Mouse (Mus musculus): ENCODE measurements around the gene Fam20a. TPM values are rescaled to one million over a fixed set of nuclear protein-coding genes. Genes with fewer than 3 reads are reported as not detected.

The Fam20a gene
- polyA plus RNA-seq, 1 experiment from 2014 or later: 1.3 TPM

- WGBS: 34% methylated on average over 8 of the region's 8 CpGs
- no peak for ATAC-seq (replicated peaks; ENCODE audit: insufficient number of reproducible peaks, low FRiP score, low TSS enrichment, low read depth)
Observed at GRCm38 (mm10) chr11:109649206-109649605, 72.9 kb downstream of the Fam20a start, which contains the start of gene Prkar1a. Gene Prkar1a (plus strand): TSS chr11:109649405.

GRCm38 (mm10) chr11:109648510-109648909, 73.6 kb downstream of the Fam20a start:
- Histone ChIP-seq H3K27me3 (ENCODE audit: control insufficient read depth, insufficient read depth, low read length) (no peaks in the 10 kb centered on the region), H3K36me3 (replicated peaks; ENCODE audit: control insufficient read depth, insufficient read depth, low read depth, low read length) (no peaks in the 10 kb centered on the region), H3K27ac (replicated peaks; ENCODE audit: low read depth, low read length) (no peak overlapping the region), H3K4me2 (ENCODE audit: low read depth, low read length) (no peak overlapping the region), H3K4me3 (ENCODE audit: low read depth, low read length) (no peak overlapping the region), H3K4me1 (ENCODE audit: control insufficient read depth, insufficient read depth, low read length) (no peaks in the 10 kb centered on the region), H3K9ac (replicated peaks; ENCODE audit: low read length) (no peak overlapping the region), H3K9me3 (replicated peaks; ENCODE audit: control insufficient read depth, low read length) (no peaks in the 10 kb centered on the region)
- ATAC-seq (replicated peaks; ENCODE audit: insufficient number of reproducible peaks, low FRiP score, low TSS enrichment, low read depth) (no peak), DNase-seq (ENCODE audit: low spot score) (no peak)
- 42% methylated on average over 7 of the region's 7 CpGs for WGBS

More at GRCm38 (mm10) chr11:109649206-109649605, 72.9 kb downstream of the Fam20a start, which contains the start of gene Prkar1a:
- no peaks in the 10 kb centered on the region for H3K9me3 ChIP-seq (replicated peaks; ENCODE audit: control insufficient read depth, low read length)
- no peaks in the 10 kb centered on the region for H3K27me3 ChIP-seq (ENCODE audit: control insufficient read depth, insufficient read depth, low read length)
- H3K27ac ChIP-seq (replicated peaks; ENCODE audit: low read depth, low read length): peak within 1 kb of the TSS; percentile 90; the same call in 1 of the 2 replicates
- H3K4me2 ChIP-seq (ENCODE audit: low read depth, low read length): peak within 1 kb of the TSS; percentile 83
- no peaks in the 10 kb centered on the region for H3K4me1 ChIP-seq (ENCODE audit: control insufficient read depth, insufficient read depth, low read length)
- H3K36me3 ChIP-seq (replicated peaks; ENCODE audit: control insufficient read depth, insufficient read depth, low read depth, low read length): no peaks in the 10 kb centered on the region
- H3K4me3 ChIP-seq (ENCODE audit: low read depth, low read length): peak within 1 kb of the TSS; percentile 91
- peak within 1 kb of the TSS; percentile 58 for H3K9ac ChIP-seq (replicated peaks; ENCODE audit: low read length)
- DNase-seq (ENCODE audit: low spot score): no peak

GRCm38 (mm10) chr11:109641498-109642222, 80.4 kb downstream of the Fam20a start:
- no peak overlapping the region for H3K27ac ChIP-seq (replicated peaks; ENCODE audit: low read depth, low read length)
- H3K4me2 ChIP-seq (ENCODE audit: low read depth, low read length): no peak overlapping the region
- no peak overlapping the region for H3K4me3 ChIP-seq (ENCODE audit: low read depth, low read length)
- no peaks in the 10 kb centered on the region for H3K36me3 ChIP-seq (replicated peaks; ENCODE audit: control insufficient read depth, insufficient read depth, low read depth, low read length)
- WGBS: 84% methylated on average over 5 of the region's 5 CpGs
- no peaks in the 10 kb centered on the region for H3K9me3 ChIP-seq (replicated peaks; ENCODE audit: control insufficient read depth, low read length)
- H3K9ac ChIP-seq (replicated peaks; ENCODE audit: low read length): no peak overlapping the region
- no peaks in the 10 kb centered on the region for H3K27me3 ChIP-seq (ENCODE audit: control insufficient read depth, insufficient read depth, low read length)
- H3K4me1 ChIP-seq (ENCODE audit: control insufficient read depth, insufficient read depth, low read length): no peaks in the 10 kb centered on the region
- no peak for DNase-seq (ENCODE audit: low spot score)
- ATAC-seq (replicated peaks; ENCODE audit: insufficient number of reproducible peaks, low FRiP score, low TSS enrichment, low read depth): no peak

- no peak overlapping the region for H3K9ac ChIP-seq (replicated peaks; ENCODE audit: low read length)
- no peak overlapping the region for H3K4me3 ChIP-seq (ENCODE audit: low read depth, low read length)
- no peaks in the 10 kb centered on the region for H3K4me1 ChIP-seq (ENCODE audit: control insufficient read depth, insufficient read depth, low read length)
- H3K9me3 ChIP-seq (replicated peaks; ENCODE audit: control insufficient read depth, low read length): no peaks in the 10 kb centered on the region
- H3K4me2 ChIP-seq (ENCODE audit: low read depth, low read length): no peak overlapping the region
- no peaks in the 10 kb centered on the region for H3K27me3 ChIP-seq (ENCODE audit: control insufficient read depth, insufficient read depth, low read length)
- H3K36me3 ChIP-seq (replicated peaks; ENCODE audit: control insufficient read depth, insufficient read depth, low read depth, low read length): no peaks in the 10 kb centered on the region
- 79% methylated on average over 6 of the region's 6 CpGs for WGBS
- DNase-seq (ENCODE audit: low spot score): no peak
- no peak for ATAC-seq (replicated peaks; ENCODE audit: insufficient number of reproducible peaks, low FRiP score, low TSS enrichment, low read depth)
- no peak overlapping the region for H3K27ac ChIP-seq (replicated peaks; ENCODE audit: low read depth, low read length)
Observed at GRCm38 (mm10) chr11:109635871-109636395, 86.1 kb downstream of the Fam20a start.

GRCm38 (mm10) chr11:109634928-109635327, 87.2 kb downstream of the Fam20a start:
- Histone ChIP-seq H3K27me3 (ENCODE audit: control insufficient read depth, insufficient read depth, low read length) (no peaks in the 10 kb centered on the region), H3K4me1 (ENCODE audit: control insufficient read depth, insufficient read depth, low read length) (no peaks in the 10 kb centered on the region), H3K36me3 (replicated peaks; ENCODE audit: control insufficient read depth, insufficient read depth, low read depth, low read length) (no peaks in the 10 kb centered on the region), H3K4me2 (ENCODE audit: low read depth, low read length) (no peak overlapping the region), H3K4me3 (ENCODE audit: low read depth, low read length) (no peak overlapping the region), H3K9ac (replicated peaks; ENCODE audit: low read length) (no peak overlapping the region), H3K27ac (replicated peaks; ENCODE audit: low read depth, low read length) (no peak overlapping the region), H3K9me3 (replicated peaks; ENCODE audit: control insufficient read depth, low read length) (no peaks in the 10 kb centered on the region)
- WGBS: 60% methylated on average over 9 of the region's 9 CpGs
- ATAC-seq (replicated peaks; ENCODE audit: insufficient number of reproducible peaks, low FRiP score, low TSS enrichment, low read depth) (no peak), DNase-seq (ENCODE audit: low spot score) (no peak)

GRCm38 (mm10) chr11:109629021-109629521, 93.0 kb downstream of the Fam20a start:
- Histone ChIP-seq H3K9ac (replicated peaks; ENCODE audit: low read length) (no peak overlapping the region), H3K27ac (replicated peaks; ENCODE audit: low read depth, low read length) (no peak overlapping the region), H3K4me3 (ENCODE audit: low read depth, low read length) (no peak overlapping the region), H3K9me3 (replicated peaks; ENCODE audit: control insufficient read depth, low read length) (no peaks in the 10 kb centered on the region), H3K4me1 (ENCODE audit: control insufficient read depth, insufficient read depth, low read length) (no peaks in the 10 kb centered on the region), H3K36me3 (replicated peaks; ENCODE audit: control insufficient read depth, insufficient read depth, low read depth, low read length) (no peaks in the 10 kb centered on the region), H3K27me3 (ENCODE audit: control insufficient read depth, insufficient read depth, low read length) (no peaks in the 10 kb centered on the region), H3K4me2 (ENCODE audit: low read depth, low read length) (no peak overlapping the region)
- no peak for DNase-seq (ENCODE audit: low spot score)
- WGBS: 54% methylated on average over 10 of the region's 10 CpGs
- ATAC-seq (replicated peaks; ENCODE audit: insufficient number of reproducible peaks, low FRiP score, low TSS enrichment, low read depth): no peak

GRCm38 (mm10) chr11:109628099-109628498, 94.0 kb downstream of the Fam20a start:
- 93% methylated on average over 3 of the region's 3 CpGs for WGBS
- Histone ChIP-seq H3K4me1 (ENCODE audit: control insufficient read depth, insufficient read depth, low read length) (no peaks in the 10 kb centered on the region; the same call in 1 of the 2 replicates), H3K27me3 (ENCODE audit: control insufficient read depth, insufficient read depth, low read length) (no peaks in the 10 kb centered on the region), H3K9me3 (replicated peaks; ENCODE audit: control insufficient read depth, low read length) (no peaks in the 10 kb centered on the region), H3K4me2 (ENCODE audit: low read depth, low read length) (no peak overlapping the region), H3K36me3 (replicated peaks; ENCODE audit: control insufficient read depth, insufficient read depth, low read depth, low read length) (no peaks in the 10 kb centered on the region), H3K4me3 (ENCODE audit: low read depth, low read length) (no peak overlapping the region), H3K9ac (replicated peaks; ENCODE audit: low read length) (no peak overlapping the region), H3K27ac (replicated peaks; ENCODE audit: low read depth, low read length) (no peak overlapping the region)
- DNase-seq (ENCODE audit: low spot score) (no peak), ATAC-seq (replicated peaks; ENCODE audit: insufficient number of reproducible peaks, low FRiP score, low TSS enrichment, low read depth) (no peak)

GRCm38 (mm10) chr11:109627648-109628047, 94.4 kb downstream of the Fam20a start:
- DNase-seq (ENCODE audit: low spot score): no peak
- Histone ChIP-seq H3K27ac (replicated peaks; ENCODE audit: low read depth, low read length) (no peak overlapping the region), H3K4me3 (ENCODE audit: low read depth, low read length) (no peak overlapping the region), H3K27me3 (ENCODE audit: control insufficient read depth, insufficient read depth, low read length) (no peaks in the 10 kb centered on the region), H3K36me3 (replicated peaks; ENCODE audit: control insufficient read depth, insufficient read depth, low read depth, low read length) (no peaks in the 10 kb centered on the region), H3K4me1 (ENCODE audit: control insufficient read depth, insufficient read depth, low read length) (no peaks in the 10 kb centered on the region; the same call in 1 of the 2 replicates), H3K9me3 (replicated peaks; ENCODE audit: control insufficient read depth, low read length) (no peaks in the 10 kb centered on the region), H3K4me2 (ENCODE audit: low read depth, low read length) (no peak overlapping the region), H3K9ac (replicated peaks; ENCODE audit: low read length) (no peak overlapping the region)
- WGBS: 85% methylated on average over 4 of the region's 4 CpGs
- ATAC-seq (replicated peaks; ENCODE audit: insufficient number of reproducible peaks, low FRiP score, low TSS enrichment, low read depth): no peak
